ENCODE assay signal across 21 mouse cellular contexts in genomic region chr11:49101500-49101899, GRCm38 (mm10). TPM values are rescaled to one million over a fixed set of nuclear protein-coding genes. Genes with fewer than 3 reads are reported as not detected.
DNase-seq lines count a peak whose midpoint lies in the region; ATAC-seq and TF ChIP-seq lines count a peak whose summit lies in the region.
"Had no signal": no experiment of that assay in that cellular context is flagged by ENCODE, and none has a peak within 500 bp of the region (broad histone marks: within the 10 kb centered on the region; RNA-seq: fewer than 3 reads in every experiment).

No protein-coding gene starts in this region.

- no peaks in the 10 kb centered on the region for H3K4me1 ChIP-seq in limb, embryonic 11.5 days (ENCODE audit: control insufficient read depth, insufficient read depth, low read length)
- peaks cover 9% of the 10 kb centered on the region; the same call in 1 of the 2 replicates for H3K4me1 ChIP-seq in limb, embryonic 10.5 days
- peaks cover 2 to 8% of the 10 kb centered on the region in 2 experiments; a peak in 3 of 4 replicates for H3K4me1 ChIP-seq in MEL (ENCODE audit: control insufficient read depth in 1 of 2, insufficient read depth in 2 of 2, low read length in 2 of 2)
- H3K4me1 ChIP-seq: limb, embryonic 15.5 days; midbrain, embryonic 13.5 days; neural tube, embryonic 12.5 days had no signal

- TF ChIP-seq CTCF in MEL (IDR thresholded peaks at IDR 0.05 in 2 of 3, conservative IDR thresholded peaks at IDR 0.05 in 1 of 3; ENCODE audit: control insufficient read depth in 1 of 3, insufficient read depth in 1 of 3, low read depth in 2 of 3, low read length in 3 of 3, poor library complexity in 1 of 3, severe bottlenecking in 1 of 3), result no peak

- no peak overlapping the region for H3K9ac ChIP-seq in limb, embryonic 11.5 days (ENCODE audit: low read length)
- no peak overlapping the region for H3K9ac ChIP-seq in MEL (ENCODE audit: control insufficient read depth, low read depth, low read length, poor library complexity, severe bottlenecking)
- H3K9ac ChIP-seq: hindbrain, embryonic 14.5 days; limb, embryonic 15.5 days; midbrain, embryonic 13.5 days; neural tube, embryonic 12.5 days had no signal

- 58% methylated on average over 5 of the region's 5 CpGs for WGBS in limb, embryonic 11.5 days
- 62% methylated on average over 5 of the region's 5 CpGs for WGBS in limb, embryonic 10.5 days
- 25% methylated on average over 5 of the region's 5 CpGs for WGBS in macrophage (ENCODE audit: missing documents)

- DNase-seq in limb, embryonic 11.5 days (ENCODE audit: low spot score), result peak; percentile 17
- DNase-seq in limb, embryonic 10.5 days (ENCODE audit: low spot score), result no peak
- peak; percentile 39 for DNase-seq in MEL (ENCODE audit: low read depth, low spot score)
- DNase-seq in thymus, postnatal 10 days (ENCODE audit: low spot score in 2 of 2), result peak; percentile 58 to 66
- DNase-seq in testis, postnatal 14 days (ENCODE audit: low spot score), result no peak
- DNase-seq in right cerebral cortex, postnatal 10 days (ENCODE audit: low spot score in 2 of 2), result no peak
- DNase-seq in embryo, embryonic 10.5 days (ENCODE audit: low spot score), result no peak
- DNase-seq: cerebellum, adult 2 months; gastrocnemius, postnatal 25 days; kidney, adult 18-20 months; lung, postnatal 10 days had no signal

- TF ChIP-seq EP300 in MEL (IDR thresholded peaks at IDR 0.05; ENCODE audit: low read depth in 1 of 2, low read length in 2 of 2), result no peak

- H3K4me2 ChIP-seq in limb, embryonic 11.5 days (ENCODE audit: low read depth, severe bottlenecking), result no peak overlapping the region
- H3K4me2 ChIP-seq: hindbrain, embryonic 14.5 days; limb, embryonic 15.5 days; midbrain, embryonic 13.5 days; neural tube, embryonic 12.5 days had no signal

- no peaks in the 10 kb centered on the region for H3K36me3 ChIP-seq in limb, embryonic 11.5 days (ENCODE audit: control insufficient read depth, insufficient read depth, low read length)
- no peaks in the 10 kb centered on the region for H3K36me3 ChIP-seq in limb, embryonic 10.5 days
- H3K36me3 ChIP-seq in MEL (ENCODE audit: control insufficient read depth in 1 of 2, insufficient read depth in 2 of 2, low read length in 2 of 2), result peaks cover 0 to 9% of the 10 kb centered on the region in 2 experiments; a peak in 2 of 4 replicates
- peaks cover 18% of the 10 kb centered on the region for H3K36me3 ChIP-seq in macrophage (ENCODE audit: inconsistent target)
- H3K36me3 ChIP-seq: limb, embryonic 15.5 days; midbrain, embryonic 13.5 days; neural tube, embryonic 12.5 days had no signal

- H3K4me3 ChIP-seq in limb, embryonic 11.5 days (ENCODE audit: low read depth, low read length), result no peak overlapping the region
- no peak overlapping the region for H3K4me3 ChIP-seq in limb, embryonic 10.5 days
- H3K4me3 ChIP-seq in MEL (ENCODE audit: control insufficient read depth in 1 of 2, insufficient read depth in 1 of 2, low read depth in 2 of 2, low read length in 2 of 2) (no peak overlapping the region), macrophage (ENCODE audit: inconsistent target) (no peak overlapping the region)
- H3K4me3 ChIP-seq: erythroblast, embryonic 14.5 days; limb, embryonic 15.5 days; midbrain, embryonic 13.5 days; neural tube, embryonic 12.5 days had no signal

- no peak overlapping the region for H3K27ac ChIP-seq in limb, embryonic 11.5 days (replicated peaks; ENCODE audit: low read depth, low read length)
- H3K27ac ChIP-seq in limb, embryonic 10.5 days, result no peak overlapping the region
- H3K27ac ChIP-seq in MEL (ENCODE audit: control insufficient read depth, low read depth, low read length) (no peak overlapping the region), macrophage (peak overlapping the region; percentile 49)
- H3K27ac ChIP-seq: hindbrain, embryonic 14.5 days; limb, embryonic 15.5 days; midbrain, embryonic 13.5 days; neural tube, embryonic 12.5 days had no signal

- no peak for TF ChIP-seq RAD21 in MEL (IDR thresholded peaks at IDR 0.05; ENCODE audit: low read depth, low read length)

- no peaks in the 10 kb centered on the region for H3K79me2 ChIP-seq in MEL (ENCODE audit: control insufficient read depth, insufficient read depth, low read length, poor library complexity)
- peaks cover 42% of the 10 kb centered on the region; the same call in 1 of the 2 replicates for H3K79me2 ChIP-seq in macrophage (ENCODE audit: inconsistent target)

- H3K9me3 ChIP-seq in limb, embryonic 11.5 days (ENCODE audit: control insufficient read depth, low read length), result no peaks in the 10 kb centered on the region
- H3K9me3 ChIP-seq in limb, embryonic 10.5 days (replicated peaks), result no peaks in the 10 kb centered on the region
- H3K9me3 ChIP-seq in MEL (replicated peaks; ENCODE audit: insufficient read depth, low read length), result no peaks in the 10 kb centered on the region
- H3K9me3 ChIP-seq: limb, embryonic 15.5 days; midbrain, embryonic 13.5 days; neural tube, embryonic 12.5 days had no signal

- no peaks in the 10 kb centered on the region for H3K27me3 ChIP-seq in limb, embryonic 11.5 days (ENCODE audit: control insufficient read depth, insufficient read depth, low read length)
- H3K27me3 ChIP-seq in limb, embryonic 10.5 days (ENCODE audit: low read depth, poor library complexity, severe bottlenecking), result no peaks in the 10 kb centered on the region
- no peaks in the 10 kb centered on the region for H3K27me3 ChIP-seq in MEL (ENCODE audit: control insufficient read depth in 1 of 2, insufficient read depth in 2 of 2, low read length in 2 of 2)
- H3K27me3 ChIP-seq: limb, embryonic 15.5 days; midbrain, embryonic 13.5 days; neural tube, embryonic 12.5 days had no signal

- ATAC-seq in limb, embryonic 11.5 days (ENCODE audit: insufficient number of reproducible peaks, low FRiP score, low TSS enrichment, low read depth), result no peak
- ATAC-seq: forebrain, embryonic 16.5 days; midbrain, embryonic 13.5 days had no signal

- no peak for TF ChIP-seq POLR2A in MEL (IDR thresholded peaks at IDR 0.05; ENCODE audit: control insufficient read depth in 1 of 2, insufficient read depth in 1 of 2, low read depth in 1 of 2, low read length in 2 of 2, poor library complexity in 1 of 2)

RNA-seq across cellular contexts. Expression of gene Olfr1396, which starts 13.2 kb away (rescaled TPM):
- not detected in 2 replicates for polyA plus RNA-seq in limb, embryonic 11.5 days (2014; fragmentation: Nextera tagmentation; extraction: Ambion mirVana)
- not detected in 2 replicates for polyA plus RNA-seq in limb, embryonic 10.5 days (2016; fragmentation: Nextera tagmentation; extraction: Ambion mirVana)
- not detected in 2 replicates for total RNA-seq in MEL (2012; rRNA removed)
- polyA plus RNA-seq in MEL (2012; ENCODE audit: insufficient read depth in 1 of 2, insufficient read length in 2 of 2, low read depth in 1 of 2, low replicate concordance in 2 of 2, missing spikeins in 1 of 2), result under 1 TPM in 1 of 2 experiments, not detected in 1; 0.06 TPM
- under 1 TPM in 2 of 26 experiments, not detected in 24; 0.38 to 0.63 TPM for total RNA-seq in macrophage (2018; cell fraction: chromatin; rRNA removed)
- not detected for total RNA-seq in macrophage (2018; cell fraction: cytosol; rRNA removed)
- under 1 TPM in 2 of 26 experiments, not detected in 24; 0.14 to 0.36 TPM for total RNA-seq in macrophage (2018; cell fraction: nucleus; rRNA removed)
- not detected in 3 replicates for polyA plus RNA-seq in macrophage (2018)
- total RNA-seq: gastrocnemius, postnatal 25 days; left cerebral cortex, adult 18-20 months had no signal
- polyA plus RNA-seq: cerebellum, adult 2 months; erythroblast, embryonic 14.5 days; forebrain, embryonic 16.5 days; heart, embryonic 14.5 days; hindbrain, embryonic 14.5 days; large intestine, adult 2 months; limb, embryonic 15.5 days; midbrain, embryonic 13.5 days; neural tube, embryonic 12.5 days had no signal

RNA-seq across cellular contexts. Expression of gene Ifi47, which starts 25.1 kb away (rescaled TPM):
- 0.51 and 0.61 TPM in 2 replicates for polyA plus RNA-seq in limb, embryonic 11.5 days (2014; fragmentation: Nextera tagmentation; extraction: Ambion mirVana)
- 0.45 and 0.49 TPM in 2 replicates for polyA plus RNA-seq in limb, embryonic 10.5 days (2016; fragmentation: Nextera tagmentation; extraction: Ambion mirVana)
- 35.2 and 48.0 TPM in 2 replicates for total RNA-seq in MEL (2012; rRNA removed)
- polyA plus RNA-seq in MEL (2012; ENCODE audit: insufficient read depth in 1 of 2, insufficient read length in 2 of 2, low read depth in 1 of 2, low replicate concordance in 2 of 2, missing spikeins in 1 of 2), result 10 to 100 TPM in 1 of 2 experiments, not detected in 1; 26.4 TPM
- 100 to 1,000 TPM in 13 of 26 experiments, 10 to 100 TPM in 11, 1 to 10 TPM in 2; 6.9 to 403 (median 98.1) TPM for total RNA-seq in macrophage (2018; cell fraction: chromatin; rRNA removed)
- total RNA-seq in macrophage (2018; cell fraction: cytosol; rRNA removed), result 100 to 1,000 TPM in 15 of 26 experiments, 10 to 100 TPM in 11; 52.2 to 394 (median 215) TPM
- total RNA-seq in macrophage (2018; cell fraction: nucleus; rRNA removed), result 100 to 1,000 TPM in 16 of 26 experiments, 10 to 100 TPM in 10; 27.4 to 356 (median 184) TPM
- 34.8 to 249 TPM (median 64.0 TPM) in 3 replicates for polyA plus RNA-seq in macrophage (2018)
- polyA plus RNA-seq: erythroblast, embryonic 14.5 days had no signal

RNA-seq across cellular contexts. Expression of gene Tgtp2, which starts 37.5 kb away (rescaled TPM):
- polyA plus RNA-seq in limb, embryonic 11.5 days (2014; fragmentation: Nextera tagmentation; extraction: Ambion mirVana), result not detected in 2 replicates
- not detected in 2 replicates for polyA plus RNA-seq in limb, embryonic 10.5 days (2016; fragmentation: Nextera tagmentation; extraction: Ambion mirVana)
- total RNA-seq in MEL (2012; rRNA removed), result 0.75 and 0.77 TPM in 2 replicates
- polyA plus RNA-seq in MEL (2012; ENCODE audit: insufficient read depth in 1 of 2, insufficient read length in 2 of 2, low read depth in 1 of 2, low replicate concordance in 2 of 2, missing spikeins in 1 of 2), result under 1 TPM in 1 of 2 experiments, not detected in 1; 0.54 TPM
- 100 to 1,000 TPM in 13 of 26 experiments, 10 to 100 TPM in 8, 1 to 10 TPM in 5; 3.2 to 381 (median 96.4) TPM for total RNA-seq in macrophage (2018; cell fraction: chromatin; rRNA removed)
- total RNA-seq in macrophage (2018; cell fraction: cytosol; rRNA removed), result 100 to 1,000 TPM in 14 of 26 experiments, 10 to 100 TPM in 12; 22.0 to 727 (median 214) TPM
- 100 to 1,000 TPM in 15 of 26 experiments, 10 to 100 TPM in 11; 14.5 to 657 (median 295) TPM for total RNA-seq in macrophage (2018; cell fraction: nucleus; rRNA removed)
- polyA plus RNA-seq in macrophage (2018), result 27.3 to 134 TPM (median 32.0 TPM) in 3 replicates
- polyA plus RNA-seq: erythroblast, embryonic 14.5 days; forebrain, embryonic 16.5 days; heart, embryonic 14.5 days; hindbrain, embryonic 14.5 days; midbrain, embryonic 13.5 days; neural tube, embryonic 12.5 days had no signal

RNA-seq across cellular contexts. Expression of gene Olfr1395, which starts 40.6 kb away (rescaled TPM):
- not detected in 2 replicates for polyA plus RNA-seq in limb, embryonic 11.5 days (2014; fragmentation: Nextera tagmentation; extraction: Ambion mirVana)
- polyA plus RNA-seq in limb, embryonic 10.5 days (2016; fragmentation: Nextera tagmentation; extraction: Ambion mirVana), result not detected in 2 replicates
- total RNA-seq in MEL (2012; rRNA removed), result not detected in 2 replicates
- not detected for polyA plus RNA-seq in MEL (2012; ENCODE audit: insufficient read depth in 1 of 2, insufficient read length in 2 of 2, low read depth in 1 of 2, low replicate concordance in 2 of 2, missing spikeins in 1 of 2)
- 1 to 10 TPM in 6 of 26 experiments, under 1 TPM in 4, not detected in 16; 0.63 to 2.4 (median 1.2) TPM for total RNA-seq in macrophage (2018; cell fraction: chromatin; rRNA removed)
- total RNA-seq in macrophage (2018; cell fraction: cytosol; rRNA removed), result under 1 TPM in 6 of 26 experiments, not detected in 20; 0.06 to 0.10 (median 0.07) TPM
- under 1 TPM in 8 of 26 experiments, not detected in 18; 0.15 to 0.72 (median 0.36) TPM for total RNA-seq in macrophage (2018; cell fraction: nucleus; rRNA removed)
- not detected in 3 replicates for polyA plus RNA-seq in macrophage (2018)
- total RNA-seq: gastrocnemius, postnatal 25 days; left cerebral cortex, adult 18-20 months had no signal
- polyA plus RNA-seq: erythroblast, embryonic 14.5 days; forebrain, embryonic 16.5 days; heart, embryonic 14.5 days; hindbrain, embryonic 14.5 days; large intestine, adult 2 months; limb, embryonic 15.5 days; midbrain, embryonic 13.5 days; neural tube, embryonic 12.5 days had no signal

RNA-seq across cellular contexts. Expression of gene 9930111J21Rik2, which starts 50.5 kb away (rescaled TPM):
- polyA plus RNA-seq in limb, embryonic 11.5 days (2014; fragmentation: Nextera tagmentation; extraction: Ambion mirVana), result 0.03 and 0.17 TPM in 2 replicates
- 0.11 and 0.13 TPM in 2 replicates for polyA plus RNA-seq in limb, embryonic 10.5 days (2016; fragmentation: Nextera tagmentation; extraction: Ambion mirVana)
- 0.08 and 0.16 TPM in 2 replicates for total RNA-seq in MEL (2012; rRNA removed)
- polyA plus RNA-seq in MEL (2012; ENCODE audit: insufficient read depth in 1 of 2, insufficient read length in 2 of 2, low read depth in 1 of 2, low replicate concordance in 2 of 2, missing spikeins in 1 of 2), result under 1 TPM in 1 of 2 experiments, not detected in 1; 0.04 TPM
- total RNA-seq in macrophage (2018; cell fraction: chromatin; rRNA removed), result 100 to 1,000 TPM in 21 of 26 experiments, 10 to 100 TPM in 5; 39.0 to 542 (median 279) TPM
- total RNA-seq in macrophage (2018; cell fraction: cytosol; rRNA removed), result 100 to 1,000 TPM in 19 of 26 experiments, 10 to 100 TPM in 7; 41.5 to 220 (median 127) TPM
- 100 to 1,000 TPM in 19 of 26 experiments, 10 to 100 TPM in 7; 48.5 to 419 (median 203) TPM for total RNA-seq in macrophage (2018; cell fraction: nucleus; rRNA removed)
- 39.3 to 117 TPM (median 92.6 TPM) in 3 replicates for polyA plus RNA-seq in macrophage (2018)
- polyA plus RNA-seq: erythroblast, embryonic 14.5 days had no signal

Comparison
In these comparisons a context has a peak if more than half of its experiments do, and no peak if none do; other contexts are left out.
1. DNase-seq: peak in limb, embryonic 11.5 days (single experiment), MEL (single experiment) and thymus, postnatal 10 days (2 of 2); none in limb, embryonic 10.5 days (single experiment), testis, postnatal 14 days (single experiment), right cerebral cortex, postnatal 10 days (0 of 2) and embryo, embryonic 10.5 days (single experiment).
2. RNA of gene Ifi47, which starts 25.1 kb away (polyA plus RNA-seq): 26.4 TPM in MEL and 34.8 to 249 TPM in macrophage; 0.51 to 0.61 TPM in limb, embryonic 11.5 days and 0.45 to 0.49 TPM in limb, embryonic 10.5 days; every median in the first group is over 10 times any median in the second.
3. RNA of gene Tgtp2, which starts 37.5 kb away (polyA plus RNA-seq): 27.3 to 134 TPM in macrophage; 0.54 TPM in MEL, not detected in limb, embryonic 11.5 days and not detected in limb, embryonic 10.5 days; every median in the first group is over 10 times any median in the second.